Mouse (Mus musculus): ENCODE measurements at regions not wholly inside any gene's neighbourhood (a gene's known extent, or its start where the extent isn't known, plus 50 kb on each side); places are given as distances from the start of the nearest gene placed in this dataset.
"Not testable (repeated sequence)": the region's sequence is repeated elsewhere in the genome, so short reads cannot be mapped to it uniquely, and the experiment has no call there.

DNA sequence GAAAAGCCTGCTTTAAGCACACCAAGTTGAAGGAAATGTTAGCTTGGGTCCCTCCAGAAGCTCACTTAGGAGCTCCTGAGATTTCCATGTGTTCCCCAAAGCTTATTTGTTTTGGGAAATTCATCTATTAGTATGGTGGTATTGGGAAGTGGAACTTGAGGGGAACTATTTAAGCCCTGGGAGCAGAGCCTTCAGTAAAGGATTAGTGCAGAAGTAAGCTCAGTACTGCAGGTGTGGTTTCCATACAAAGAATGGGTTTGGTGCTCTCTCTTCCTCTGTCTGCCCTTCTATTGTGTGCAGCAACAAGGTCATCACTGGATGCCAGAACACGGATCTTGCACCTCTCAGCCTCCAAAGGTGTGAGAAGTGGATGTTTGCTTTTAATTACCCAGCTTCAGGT lies 57.2 kb downstream of the Foxa2 start:
- DNase-seq (ENCODE audit: low read depth, low spot score), result no peak

GRCm38 (mm10) chr2:147988586-147988985 lies 58.2 kb downstream of the Foxa2 start:
- no peak for DNase-seq (ENCODE audit: low read depth, low spot score)

DNA sequence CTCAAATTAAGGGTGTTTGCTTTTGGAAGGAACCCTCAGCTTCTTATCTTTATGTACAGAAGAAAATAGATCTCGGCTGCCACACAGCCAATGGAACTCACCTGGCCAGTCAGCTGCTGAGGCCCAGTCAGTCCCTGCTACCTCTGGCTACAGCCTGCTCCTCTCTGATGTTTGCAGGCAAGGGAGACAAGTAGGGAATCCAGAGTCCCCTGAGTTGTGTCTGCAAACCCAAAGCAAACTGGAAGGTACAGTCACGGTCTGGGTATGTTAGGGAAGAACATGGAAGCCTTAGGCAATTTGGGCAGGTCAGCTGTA lies 61.6 kb downstream of the Foxa2 start:
- DNase-seq (ENCODE audit: low read depth, low spot score), result no peak

DNA sequence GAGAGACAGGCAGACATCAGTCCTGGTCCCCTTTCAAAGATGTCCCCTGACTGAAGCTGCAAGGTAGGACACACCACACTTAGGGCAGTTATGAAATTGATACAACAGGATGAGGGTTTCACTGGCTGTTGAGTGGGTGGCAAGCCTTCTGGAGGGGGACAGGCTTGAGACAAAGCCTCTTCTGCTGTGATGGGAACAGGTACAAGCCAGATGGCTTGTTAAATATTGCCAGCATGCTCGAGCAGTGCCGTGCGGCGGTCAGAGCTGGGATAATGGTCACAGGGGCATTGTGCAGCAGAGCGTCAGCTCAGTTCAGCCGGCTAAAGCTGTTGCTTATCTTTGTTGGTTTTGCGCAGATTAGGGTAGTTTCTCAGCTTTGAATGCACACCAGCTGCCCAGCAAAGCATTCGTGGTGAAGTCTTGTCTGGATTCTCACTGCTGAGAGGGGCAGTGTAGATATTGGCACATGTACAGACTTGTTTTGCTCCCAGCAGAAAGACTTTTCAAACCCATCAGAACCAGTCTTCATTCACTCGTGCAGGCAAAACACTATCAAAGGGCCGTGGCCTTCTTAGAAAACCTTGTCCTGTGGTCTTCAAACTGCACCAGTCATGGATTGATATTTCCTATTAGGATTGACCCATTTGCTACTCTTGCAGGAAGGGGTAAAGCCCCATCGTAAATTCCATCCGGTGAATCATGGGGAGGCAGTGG lies 62.1 kb downstream of the Foxa2 start:
- DNase-seq (ENCODE audit: low read depth, low spot score), result no peak

DNA sequence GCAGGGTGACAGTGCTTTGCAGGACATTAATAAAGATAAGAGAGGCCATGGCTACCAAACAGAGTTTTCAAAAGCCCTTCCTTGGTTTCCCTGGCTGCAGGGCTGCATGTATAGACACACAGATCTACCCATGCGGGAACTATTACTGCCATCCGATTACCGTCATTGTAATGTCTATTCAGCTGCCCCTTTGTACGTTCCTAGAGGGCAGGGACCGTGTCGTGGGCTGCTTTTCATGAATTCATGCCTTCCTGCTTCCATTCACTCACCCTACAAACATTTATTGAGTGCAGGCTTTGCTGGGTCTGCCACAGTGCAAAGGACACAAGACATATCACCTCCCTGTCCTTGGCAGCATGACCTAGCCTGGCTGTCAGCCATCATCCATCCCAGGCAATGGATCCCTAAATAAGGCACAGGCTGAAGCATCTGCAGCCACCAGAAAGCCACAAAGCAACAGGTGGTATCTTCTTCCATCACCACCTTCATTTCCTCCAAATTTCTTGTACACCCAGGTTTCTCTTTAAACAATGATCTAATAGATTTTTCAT lies 65.8 kb downstream of the Foxa2 start:
- DNase-seq (ENCODE audit: low read depth, low spot score), result no peak

GRCm38 (mm10) chr2:147980408-147980807 lies 66.4 kb downstream of the Foxa2 start:
- DNase-seq (ENCODE audit: low read depth, low spot score), result no peak

DNA sequence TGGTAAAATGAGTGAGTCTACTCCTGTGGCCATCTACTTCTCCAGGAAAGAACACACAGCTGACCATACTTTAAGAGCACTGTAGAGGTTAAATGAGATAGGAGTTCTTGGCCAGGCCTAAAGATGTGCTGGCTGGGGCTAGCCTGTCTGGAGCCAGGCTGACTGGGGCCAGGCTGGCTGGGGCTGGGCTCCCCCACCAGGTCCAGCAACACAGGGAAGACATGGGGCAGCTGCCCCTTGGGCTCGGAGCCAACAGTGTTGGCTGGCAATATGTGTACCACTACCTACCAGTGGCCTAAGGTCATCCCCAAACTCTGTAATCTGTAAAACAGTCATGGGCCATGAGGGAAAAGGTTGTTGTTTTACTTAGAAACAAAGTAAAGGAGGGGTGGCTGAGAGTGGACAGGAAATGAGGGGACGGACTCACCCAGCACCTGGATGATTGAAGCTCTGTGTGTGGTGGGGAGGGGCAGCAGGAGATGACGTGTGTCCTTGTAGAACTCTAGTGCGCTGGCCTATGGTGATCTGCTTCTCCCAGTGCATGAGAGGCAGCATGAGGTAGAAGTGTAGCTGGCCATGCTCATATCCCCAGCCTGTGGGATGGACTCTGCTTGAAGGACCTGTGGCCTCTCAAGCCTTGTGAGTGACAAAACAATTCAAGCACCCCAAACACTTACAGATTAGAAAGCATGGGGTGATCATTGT lies 67.0 kb downstream of the Foxa2 start:
- DNase-seq (ENCODE audit: low read depth, low spot score), result no peak

DNA sequence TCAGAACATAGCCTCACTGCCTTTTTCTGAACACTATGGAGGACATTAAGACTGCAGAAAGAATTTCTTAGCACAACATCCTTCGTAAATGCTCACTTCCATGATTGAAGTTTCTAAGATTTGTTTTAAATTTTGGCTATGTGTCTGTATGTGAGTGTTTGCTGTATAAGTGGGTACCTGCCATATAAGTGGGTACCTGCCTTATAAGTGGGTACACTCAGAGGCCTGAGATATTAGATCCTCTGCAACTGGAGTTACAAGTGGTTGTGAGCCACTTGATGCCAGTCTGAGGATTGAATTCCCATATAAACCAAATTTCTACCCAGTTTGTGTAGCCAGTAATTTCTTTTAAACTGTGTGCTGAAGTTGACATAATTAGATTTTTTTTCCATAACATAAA lies 67.8 kb downstream of the Foxa2 start:
- DNase-seq (ENCODE audit: low read depth, low spot score), result no peak

DNA sequence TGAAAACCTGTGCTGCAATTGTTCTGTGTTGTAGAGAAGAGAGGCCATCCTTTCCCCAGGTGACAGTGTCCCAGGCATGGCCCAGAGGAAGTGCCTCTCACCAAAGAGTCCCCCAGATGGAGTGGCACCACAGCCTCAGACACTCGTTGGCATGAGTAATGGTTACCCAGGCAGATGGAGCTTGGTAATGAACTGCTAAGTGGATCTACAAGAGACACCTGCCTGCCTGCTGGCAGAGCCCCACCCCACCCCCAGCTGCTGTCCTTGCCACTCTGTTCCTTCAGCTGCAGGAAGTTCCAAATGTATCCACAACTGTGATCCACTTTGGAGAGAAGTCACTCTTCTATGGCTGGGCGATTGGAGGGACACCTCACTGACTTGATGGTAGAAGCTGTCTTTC lies 72.0 kb downstream of the Foxa2 start:
- no peak for DNase-seq (ENCODE audit: low read depth, low spot score)

GRCm38 (mm10) chr2:147968671-147969070 lies 78.1 kb downstream of the Foxa2 start:
- peak; percentile 50 for DNase-seq (ENCODE audit: low read depth, low spot score)

DNA sequence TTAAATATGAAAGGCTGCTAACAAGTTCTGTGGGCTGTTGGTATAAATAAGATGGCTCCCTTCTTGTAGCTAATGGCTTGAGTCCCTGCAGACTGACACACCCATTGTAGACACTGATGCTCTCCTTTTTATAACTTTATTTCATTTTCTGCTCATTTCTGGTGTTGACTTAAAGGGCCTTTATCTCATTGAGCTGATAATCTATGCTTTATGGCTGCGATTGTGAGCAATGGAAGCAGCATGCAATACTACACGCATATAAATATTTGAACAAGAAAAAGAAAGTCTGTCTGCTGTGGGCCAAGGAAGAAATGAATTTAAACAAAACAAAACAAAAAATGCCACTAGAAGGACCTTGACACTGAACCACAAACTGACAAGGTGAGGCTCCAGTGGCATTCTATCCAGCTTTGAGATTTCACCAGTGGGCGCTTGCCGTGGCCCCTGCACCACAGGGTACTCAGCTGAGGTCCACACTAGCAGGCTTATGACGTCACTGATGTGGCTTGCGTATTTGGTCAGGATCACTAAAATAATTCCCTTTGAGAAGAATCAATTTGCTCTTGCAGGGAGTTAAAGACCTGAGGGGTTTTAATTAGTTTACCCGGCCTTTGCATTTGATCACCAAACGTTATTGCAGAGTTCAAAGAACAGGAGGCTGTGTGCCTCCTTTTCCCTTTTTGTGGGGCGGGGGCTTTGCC lies 78.8 kb downstream of the Foxa2 start:
- DNase-seq (ENCODE audit: low read depth, low spot score), result no peak

GRCm38 (mm10) chr2:147963284-147963683 lies 83.5 kb downstream of the Foxa2 start:
- DNase-seq (ENCODE audit: low read depth, low spot score), result not testable (repeated sequence)

DNA sequence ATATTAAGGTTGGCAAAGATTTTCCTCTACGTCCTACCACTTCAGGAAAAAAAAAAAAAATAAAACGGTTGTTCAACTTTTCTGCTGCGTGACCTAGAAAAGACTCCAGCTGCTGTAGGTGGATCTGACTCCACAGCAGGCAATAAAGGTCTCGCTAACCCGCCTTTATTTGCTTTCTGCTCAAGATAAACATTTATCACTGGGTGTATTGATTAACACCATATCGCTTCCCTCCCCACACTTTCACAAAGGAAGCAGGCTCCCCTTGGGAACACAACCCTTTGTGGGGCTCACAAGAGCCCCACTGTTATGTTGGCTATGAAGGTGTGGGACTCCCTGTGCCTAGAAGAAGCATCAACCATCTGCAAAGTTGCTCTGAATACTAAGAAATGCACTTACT lies 85.1 kb downstream of the Foxa2 start:
- DNase-seq (ENCODE audit: low read depth, low spot score), result no peak

- DNase-seq (ENCODE audit: low read depth, low spot score), result no peak
These were observed 92.6 kb downstream of the Foxa2 start for GRCm38 (mm10) chr2:147954183-147954582.

DNA sequence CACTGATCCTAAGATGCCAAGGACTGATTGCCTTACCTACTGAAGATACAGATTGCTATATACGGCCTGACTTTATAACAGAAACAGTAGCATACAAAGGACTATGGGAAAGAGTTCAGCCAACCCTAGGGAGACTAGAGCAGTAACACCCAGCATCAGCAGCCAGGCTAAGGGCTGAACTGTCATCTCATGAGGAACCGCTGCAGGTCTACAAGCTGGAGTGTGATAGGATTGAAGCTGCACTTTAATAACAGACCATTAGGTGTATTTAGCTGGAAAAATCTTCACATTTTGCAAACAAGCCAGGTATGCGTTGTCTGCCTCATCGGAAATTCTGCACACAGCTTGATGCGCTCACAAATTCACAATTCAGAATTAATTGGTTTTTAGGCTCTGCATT lies 95.5 kb downstream of the Foxa2 start:
- no peak for DNase-seq (ENCODE audit: low read depth, low spot score)

GRCm38 (mm10) chr2:147944171-147945040 lies 102.4 kb downstream of the Foxa2 start:
- no peak for DNase-seq (ENCODE audit: low read depth, low spot score)

DNA sequence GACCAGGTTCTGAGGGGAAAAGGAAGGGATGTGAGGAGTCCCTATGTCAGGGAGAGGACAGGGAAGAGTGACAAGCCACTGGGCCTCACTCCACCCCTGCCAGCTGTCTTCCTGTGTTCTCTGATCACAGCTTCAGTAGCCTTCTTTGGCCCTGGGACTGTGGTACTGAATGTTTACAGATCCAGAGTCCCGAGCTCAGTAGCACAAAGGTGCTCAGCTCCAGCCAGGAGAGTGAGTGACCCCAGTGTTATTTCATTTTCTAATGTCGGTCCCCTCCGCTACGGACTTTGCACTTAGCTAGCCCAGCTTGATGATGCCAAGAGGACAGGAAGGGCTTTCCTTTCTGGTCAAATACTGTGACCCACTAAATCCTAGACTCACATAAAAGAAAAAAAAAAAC lies 104.2 kb downstream of the Foxa2 start:
- no peak for DNase-seq (ENCODE audit: low read depth, low spot score)

- DNase-seq (ENCODE audit: low read depth, low spot score), result no peak
These were observed 105.5 kb downstream of the Foxa2 start for GRCm38 (mm10) chr2:147941319-147941718.

GRCm38 (mm10) chr2:147932494-147932893 lies 114.3 kb downstream of the Foxa2 start:
- no peak for DNase-seq (ENCODE audit: low read depth, low spot score)

DNA sequence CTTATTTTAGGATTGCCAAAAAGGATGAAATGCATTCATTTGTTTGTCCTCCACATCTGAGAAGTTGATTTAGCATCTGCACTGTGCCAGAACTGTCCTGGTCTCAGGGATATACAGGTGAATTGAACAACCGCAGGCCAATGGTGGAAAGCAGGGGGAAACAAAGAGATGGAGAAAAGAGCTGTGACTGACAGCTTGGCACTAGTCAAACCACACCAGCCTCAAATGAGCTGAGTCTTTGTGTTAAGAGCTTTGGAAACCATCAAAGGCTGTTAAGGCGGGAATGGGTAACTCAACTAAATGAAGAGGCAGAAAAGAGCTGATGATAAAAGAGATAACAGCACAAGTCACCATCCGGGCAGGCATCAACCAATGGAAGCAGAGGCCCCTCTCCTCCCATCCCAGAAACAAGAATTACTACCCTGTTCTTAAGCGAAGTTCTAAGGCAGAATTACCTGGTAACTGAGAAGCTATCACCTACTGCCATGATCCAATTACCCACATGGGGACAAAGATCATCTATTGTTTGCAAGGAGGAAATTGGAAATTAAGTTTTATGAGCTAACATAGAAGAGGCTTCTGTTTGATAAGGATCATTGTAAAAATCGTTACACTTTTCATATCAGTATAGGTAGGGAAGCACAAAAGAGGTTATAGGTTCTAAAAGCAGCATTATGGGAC lies 117.6 kb downstream of the Foxa2 start:
- no peak for DNase-seq (ENCODE audit: low read depth, low spot score)

Measured in R1 (cell line).